Mouse (Mus musculus) left cerebral cortex, adult 11 months (tissue): ENCODE results near the gene Anapc11.

Source experiments
- DNase-seq: peaks from one replicate; pipeline ENCODE4 v3.0.0; 2022; ENCODE audit warnings: low spot score

Anapc11 gene

DNA sequence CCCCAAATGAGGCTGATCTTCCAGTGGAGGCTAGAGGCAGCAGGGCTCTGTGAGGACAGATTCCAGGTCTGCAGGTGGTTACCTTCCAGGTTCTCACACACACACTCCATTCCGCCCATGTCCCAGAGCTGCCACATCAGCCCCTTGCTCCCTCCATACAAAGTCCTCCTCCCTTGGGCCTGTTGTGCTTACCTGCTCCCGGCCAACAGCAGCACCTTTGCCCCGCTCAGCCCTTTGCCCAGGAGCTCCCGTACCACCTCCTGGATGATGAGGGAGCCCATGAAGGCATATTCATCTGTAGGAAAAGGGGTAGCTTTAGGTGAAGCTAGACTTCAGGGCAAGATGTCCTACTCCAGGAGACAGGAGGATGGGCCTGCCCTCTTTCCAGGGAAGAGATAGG is 59.1 kb downstream of the Anapc11 start:
- no peak for DNase-seq
